ENCODE assay signal across 15 mouse cellular contexts in genomic region chr6:56765265-56765664, GRCm38 (mm10).
"Had no signal": no experiment of that assay in that cellular context is flagged by ENCODE, and none has a peak within 500 bp of the region (broad histone marks: within the 10 kb centered on the region; RNA-seq: fewer than 3 reads in every experiment).

No protein-coding gene starts in this region.

- H3K27ac ChIP-seq: kidney, embryonic 15.5 days; left cerebral cortex, adult 2 months; limb, embryonic 15.5 days; liver, embryonic 12.5 days; midbrain, embryonic 15.5 days; neural tube, embryonic 13.5 days; stomach, postnatal 0 days had no signal

- ATAC-seq: liver, embryonic 12.5 days; midbrain, embryonic 15.5 days had no signal

- H3K9ac ChIP-seq: kidney, embryonic 15.5 days; limb, embryonic 15.5 days; liver, embryonic 12.5 days; lung, embryonic 14.5 days; midbrain, embryonic 15.5 days; neural tube, embryonic 13.5 days had no signal

- H3K4me3 ChIP-seq: kidney, embryonic 15.5 days; left cerebral cortex, adult 2 months; limb, embryonic 15.5 days; liver, embryonic 12.5 days; megakaryocyte, embryonic 14.5 days; midbrain, embryonic 15.5 days; neural tube, embryonic 13.5 days had no signal

- H3K27me3 ChIP-seq: kidney, embryonic 15.5 days; limb, embryonic 15.5 days; liver, embryonic 12.5 days; megakaryocyte, embryonic 14.5 days; midbrain, embryonic 15.5 days; neural tube, embryonic 13.5 days had no signal

- H3K4me1 ChIP-seq: kidney, embryonic 15.5 days; limb, embryonic 15.5 days; liver, embryonic 12.5 days; midbrain, embryonic 15.5 days; neural tube, embryonic 13.5 days had no signal

- DNase-seq: kidney, postnatal 14 days; lung, embryonic 14.5 days; lung, postnatal 10 days; lung, postnatal 4 days; right cerebral cortex, postnatal 4 days; thymus, postnatal 4 days had no signal

- H3K4me2 ChIP-seq: kidney, embryonic 15.5 days; limb, embryonic 15.5 days; liver, embryonic 12.5 days; lung, embryonic 14.5 days; midbrain, embryonic 11.5 days; midbrain, embryonic 15.5 days; neural tube, embryonic 13.5 days had no signal

- H3K9me3 ChIP-seq: kidney, embryonic 15.5 days; limb, embryonic 15.5 days; liver, embryonic 12.5 days; megakaryocyte, embryonic 14.5 days; midbrain, embryonic 15.5 days; neural tube, embryonic 13.5 days had no signal
